Mouse (Mus musculus): ENCODE data around the gene Ptprd. TPM values are rescaled to one million over a fixed set of nuclear protein-coding genes. Genes with fewer than 3 reads are reported as not detected.

The Ptprd gene
- polyA plus RNA-seq, 1 experiment from 2014 or later, result 13.9 TPM

GRCm38 (mm10) chr4:77155561-77155960 is 1056.2 kb downstream of the Ptprd start:
- Histone ChIP-seq H3K36me3 (no peaks in the 10 kb centered on the region), H3K27me3 (replicated peaks) (no peaks in the 10 kb centered on the region), H3K9ac (no peak overlapping the region), H3K4me1 (no peaks in the 10 kb centered on the region), H3K9me3 (no peaks in the 10 kb centered on the region), H3K4me2 (no peak overlapping the region), H3K27ac (no peak overlapping the region), H3K4me3 (replicated peaks) (no peak overlapping the region)
- 66% methylated on average over 2 of the region's 2 CpGs for WGBS
- ATAC-seq (ENCODE audit: insufficient read depth, low FRiP score, low read depth), result no peak

- no peaks in the 10 kb centered on the region for H3K27me3 ChIP-seq (replicated peaks)
- ATAC-seq (ENCODE audit: insufficient read depth, low FRiP score, low read depth), result no peak
- no peak overlapping the region for H3K4me3 ChIP-seq (replicated peaks)
- WGBS, result 93% methylated on average over 1 of the region's 1 CpGs
- no peak overlapping the region for H3K9ac ChIP-seq
- H3K36me3 ChIP-seq, result no peaks in the 10 kb centered on the region
- H3K27ac ChIP-seq, result no peak overlapping the region
- H3K9me3 ChIP-seq, result no peaks in the 10 kb centered on the region
- H3K4me2 ChIP-seq, result no peak overlapping the region
- H3K4me1 ChIP-seq, result no peaks in the 10 kb centered on the region
Measured at GRCm38 (mm10) chr4:77155037-77155436, 1056.7 kb downstream of the Ptprd start.

GRCm38 (mm10) chr4:77124852-77125251 is 1086.9 kb downstream of the Ptprd start:
- 78% methylated on average over 2 of the region's 2 CpGs for WGBS

GRCm38 (mm10) chr4:77110894-77111293 is 1100.9 kb downstream of the Ptprd start:
- Histone ChIP-seq H3K9ac (no peak overlapping the region), H3K36me3 (no peaks in the 10 kb centered on the region), H3K9me3 (no peaks in the 10 kb centered on the region), H3K4me2 (no peak overlapping the region), H3K4me1 (no peaks in the 10 kb centered on the region), H3K4me3 (replicated peaks) (no peak overlapping the region), H3K27me3 (replicated peaks) (no peaks in the 10 kb centered on the region), H3K27ac (no peak overlapping the region)
- no peak for ATAC-seq (ENCODE audit: insufficient read depth, low FRiP score, low read depth)
- WGBS, result 47% methylated on average over 1 of the region's 1 CpGs

More at GRCm38 (mm10) chr4:77124852-77125251, 1086.9 kb downstream of the Ptprd start:
- Histone ChIP-seq H3K27me3 (replicated peaks) (no peaks in the 10 kb centered on the region), H3K4me2 (no peak overlapping the region), H3K4me3 (replicated peaks) (no peak overlapping the region), H3K4me1 (no peaks in the 10 kb centered on the region), H3K9ac (no peak overlapping the region), H3K36me3 (no peaks in the 10 kb centered on the region), H3K9me3 (no peaks in the 10 kb centered on the region), H3K27ac (no peak overlapping the region)
- no peak for ATAC-seq (ENCODE audit: insufficient read depth, low FRiP score, low read depth)

GRCm38 (mm10) chr4:77107291-77107690 is 1104.5 kb downstream of the Ptprd start:
- ATAC-seq (ENCODE audit: insufficient read depth, low FRiP score, low read depth), result no peak
- Histone ChIP-seq H3K9ac (no peak overlapping the region), H3K4me3 (replicated peaks) (no peak overlapping the region), H3K9me3 (no peaks in the 10 kb centered on the region), H3K36me3 (no peaks in the 10 kb centered on the region), H3K27ac (no peak overlapping the region), H3K4me2 (no peak overlapping the region), H3K4me1 (no peaks in the 10 kb centered on the region), H3K27me3 (replicated peaks) (no peaks in the 10 kb centered on the region)
- WGBS, result 82% methylated on average over 2 of the region's 2 CpGs

GRCm38 (mm10) chr4:77083165-77083564 is 1128.6 kb downstream of the Ptprd start:
- ATAC-seq (ENCODE audit: insufficient read depth, low FRiP score, low read depth), result no peak
- H3K9ac ChIP-seq, result no peak overlapping the region
- H3K27ac ChIP-seq, result no peak overlapping the region
- H3K4me3 ChIP-seq (replicated peaks), result no peak overlapping the region
- no peaks in the 10 kb centered on the region for H3K27me3 ChIP-seq (replicated peaks)
- H3K9me3 ChIP-seq, result no peaks in the 10 kb centered on the region
- WGBS, result 56% methylated on average over 3 of the region's 3 CpGs
- H3K36me3 ChIP-seq, result no peaks in the 10 kb centered on the region
- H3K4me1 ChIP-seq, result no peaks in the 10 kb centered on the region
- H3K4me2 ChIP-seq, result no peak overlapping the region

GRCm38 (mm10) chr4:77077607-77078006 is 1134.2 kb downstream of the Ptprd start:
- ATAC-seq (ENCODE audit: insufficient read depth, low FRiP score, low read depth), result no peak
- WGBS, result 75% methylated on average over 4 of the region's 4 CpGs

GRCm38 (mm10) chr4:77050536-77051207 is 1161.1 kb downstream of the Ptprd start:
- H3K4me1 ChIP-seq, result no peaks in the 10 kb centered on the region
- no peak overlapping the region for H3K27ac ChIP-seq
- no peaks in the 10 kb centered on the region for H3K27me3 ChIP-seq (replicated peaks)
- WGBS, result 63% methylated on average over 6 of the region's 6 CpGs
- no peaks in the 10 kb centered on the region for H3K9me3 ChIP-seq
- H3K36me3 ChIP-seq, result no peaks in the 10 kb centered on the region
- no peak for ATAC-seq (ENCODE audit: insufficient read depth, low FRiP score, low read depth)
- no peak overlapping the region for H3K4me3 ChIP-seq (replicated peaks)
- H3K4me2 ChIP-seq, result no peak overlapping the region
- no peak overlapping the region for H3K9ac ChIP-seq

More at GRCm38 (mm10) chr4:77077607-77078006, 1134.2 kb downstream of the Ptprd start:
- no peaks in the 10 kb centered on the region for H3K36me3 ChIP-seq
- H3K27ac ChIP-seq, result no peak overlapping the region
- no peak overlapping the region for H3K9ac ChIP-seq
- no peak overlapping the region for H3K4me3 ChIP-seq (replicated peaks)
- no peak overlapping the region for H3K4me2 ChIP-seq
- H3K27me3 ChIP-seq (replicated peaks), result no peaks in the 10 kb centered on the region
- H3K4me1 ChIP-seq, result no peaks in the 10 kb centered on the region
- H3K9me3 ChIP-seq, result no peaks in the 10 kb centered on the region

- no peaks in the 10 kb centered on the region for H3K4me1 ChIP-seq
- no peak for ATAC-seq (ENCODE audit: insufficient read depth, low FRiP score, low read depth)
- H3K9ac ChIP-seq, result no peak overlapping the region
- H3K4me3 ChIP-seq (replicated peaks), result no peak overlapping the region
- 76% methylated on average over 1 of the region's 1 CpGs for WGBS
- H3K4me2 ChIP-seq, result no peak overlapping the region
- no peaks in the 10 kb centered on the region for H3K36me3 ChIP-seq
- no peaks in the 10 kb centered on the region for H3K9me3 ChIP-seq
- no peak overlapping the region for H3K27ac ChIP-seq
- no peaks in the 10 kb centered on the region for H3K27me3 ChIP-seq (replicated peaks)
Measured at GRCm38 (mm10) chr4:77004483-77004882, 1207.3 kb downstream of the Ptprd start.

GRCm38 (mm10) chr4:76996172-76996571 is 1215.6 kb downstream of the Ptprd start:
- Histone ChIP-seq H3K36me3 (no peaks in the 10 kb centered on the region), H3K9ac (no peak overlapping the region), H3K9me3 (no peaks in the 10 kb centered on the region), H3K4me3 (replicated peaks) (no peak overlapping the region), H3K4me1 (no peaks in the 10 kb centered on the region), H3K27ac (no peak overlapping the region), H3K4me2 (no peak overlapping the region), H3K27me3 (replicated peaks) (no peaks in the 10 kb centered on the region)
- ATAC-seq (ENCODE audit: insufficient read depth, low FRiP score, low read depth), result no peak
- 89% methylated on average over 4 of the region's 4 CpGs for WGBS

- Histone ChIP-seq H3K4me3 (replicated peaks) (no peak overlapping the region), H3K36me3 (no peaks in the 10 kb centered on the region), H3K9ac (no peak overlapping the region), H3K27me3 (replicated peaks) (no peaks in the 10 kb centered on the region), H3K4me2 (no peak overlapping the region), H3K27ac (no peak overlapping the region), H3K4me1 (no peaks in the 10 kb centered on the region), H3K9me3 (no peaks in the 10 kb centered on the region)
- no peak for ATAC-seq (ENCODE audit: insufficient read depth, low FRiP score, low read depth)
- WGBS, result 90% methylated on average over 1 of the region's 1 CpGs
Measured at GRCm38 (mm10) chr4:76989961-76990360, 1221.8 kb downstream of the Ptprd start.

- Histone ChIP-seq H3K9me3 (no peaks in the 10 kb centered on the region), H3K4me1 (no peaks in the 10 kb centered on the region), H3K4me3 (replicated peaks) (no peak overlapping the region), H3K27me3 (replicated peaks) (no peaks in the 10 kb centered on the region), H3K36me3 (no peaks in the 10 kb centered on the region), H3K4me2 (no peak overlapping the region), H3K9ac (no peak overlapping the region), H3K27ac (no peak overlapping the region)
- WGBS, result 75% methylated on average over 3 of the region's 3 CpGs
- ATAC-seq (ENCODE audit: insufficient read depth, low FRiP score, low read depth), result no peak
Measured at GRCm38 (mm10) chr4:76977056-76977809, 1234.5 kb downstream of the Ptprd start.

Data from stomach, embryonic 15.5 days (tissue).